Mouse (Mus musculus) lung, adult 2 months (tissue): ENCODE measurements around the gene Zcchc14. TPM values are rescaled to one million over a fixed set of nuclear protein-coding genes. Genes with fewer than 3 reads are reported as not detected.
A peak's percentile ranks its signal among the peaks of the same experiment; 100 is the strongest.

ENCODE experiments used
- DNase-seq: peaks from one replicate; pipeline ENCODE4 v3.0.0; 2022
- H3K4me1 ChIP-seq: fragments of 200-500 bp; 2 replicates; pipeline ENCODE4 v1.6.1; 2011; ENCODE audit warnings: low read length; ENCODE audit not compliant: control insufficient read depth, insufficient read depth
- H3K4me3 ChIP-seq: fragments of 200-500 bp; replicated peaks from 2 replicates; pipeline ENCODE3; 2011; ENCODE audit warnings: low read depth, mild to moderate bottlenecking, control low read depth, low read length; ENCODE audit errors: extremely low read depth
- CTCF ChIP-seq: fragments of 200-500 bp; IDR thresholded peaks from 2 replicates; pipeline ENCODE4 v1.5.1; 2011; ENCODE audit warnings: mild to moderate bottlenecking, low read length, control low read depth; ENCODE audit not compliant: insufficient read depth
- POLR2A ChIP-seq: fragments of 200-500 bp; IDR thresholded peaks from 2 replicates; pipeline ENCODE4 v1.6.1; 2011; ENCODE audit warnings: low read depth, mild to moderate bottlenecking, control low read depth, low read length, borderline replicate concordance; ENCODE audit errors: extremely low read depth
- WGBS: fragments of 180-500 bp; shearing (Covaris S2); methylation state at CpG from one replicate; pipeline ENCODE4 v1.1.7; 2018; 5-methylcytosine and 5-hydroxymethylcytosine counted together
- polyA plus RNA-seq: library from polyadenylated mRNA; depleted of rRNA; stranded (reverse); fragments of >200 nt; gene quantifications from 2 replicates; pipeline ENCODE4 v1.2.3, GENCODE M21; 2012

Zcchc14 gene
- polyA plus RNA-seq, 1 experiment, result 40.8 TPM

DNA sequence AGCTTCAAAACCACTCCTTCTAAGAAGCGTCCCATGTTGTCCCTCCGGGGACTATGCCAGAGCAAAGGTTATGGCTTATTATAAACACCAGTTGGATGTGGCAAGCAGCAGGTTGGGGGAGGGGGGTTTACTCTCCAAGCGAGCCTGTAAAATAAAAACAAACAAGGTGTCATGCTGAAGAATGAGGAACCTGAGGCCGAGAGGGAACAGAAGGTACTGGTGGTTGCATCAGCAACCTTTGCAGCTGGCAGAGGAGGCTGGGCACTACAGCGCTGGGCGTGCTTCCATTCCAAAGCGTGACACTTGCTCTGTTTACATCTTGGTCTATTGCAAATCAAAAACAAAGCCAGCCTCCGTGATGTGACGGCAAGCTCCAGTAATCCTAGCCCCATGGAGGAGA is 72.2 kb downstream of the Zcchc14 start:
- peaks cover 19% of the 10 kb centered on the region for H3K4me1 ChIP-seq
- TF ChIP-seq POLR2A, result 0 out of 2 replicates have a peak, but pooled peaks have one; percentile 3
- no peak for TF ChIP-seq CTCF
- WGBS, result 7% methylated on average over 9 of the region's 9 CpGs
- H3K4me3 ChIP-seq, result no peak overlapping the region
- DNase-seq, result no peak

DNA sequence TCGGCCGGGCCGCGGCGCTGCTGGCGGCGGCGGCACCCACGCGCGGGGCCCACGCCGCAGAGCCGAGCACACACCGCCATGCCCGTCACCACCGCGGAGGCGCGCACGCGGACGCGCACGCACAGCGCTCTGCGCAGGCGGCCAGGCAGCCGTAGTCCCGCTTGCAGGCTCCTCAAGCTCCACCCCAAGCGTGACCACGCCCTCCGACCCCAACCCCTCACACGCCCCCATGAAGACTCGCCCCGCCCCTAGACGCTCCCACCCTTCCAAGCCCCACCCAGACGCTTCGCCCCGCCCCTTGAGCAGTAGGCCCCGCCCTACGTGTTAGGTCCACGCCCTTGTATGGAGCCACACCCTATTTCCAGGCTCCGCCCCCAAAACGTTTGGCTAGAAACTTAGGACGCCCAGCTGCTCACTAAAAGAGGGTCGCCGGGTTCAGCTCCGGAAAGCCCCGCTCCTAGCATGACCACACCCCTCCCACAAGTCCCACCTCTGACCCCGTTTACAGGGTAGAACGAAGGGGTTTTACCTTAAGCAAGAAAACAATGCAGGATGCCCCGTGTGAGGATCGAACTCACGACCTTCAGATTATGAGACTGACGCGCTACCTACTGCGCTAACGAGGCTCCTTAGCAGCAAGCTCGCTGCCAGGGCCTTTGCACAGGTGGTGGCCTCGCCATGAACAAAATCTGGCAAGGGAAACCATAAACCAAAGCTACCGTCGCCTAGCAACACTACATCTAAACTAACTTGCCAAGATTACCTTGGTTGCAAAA is 73.8 kb downstream of the Zcchc14 start, which contains the start of gene Fbxo31:
Gene Fbxo31 (minus strand): TSS at position 131 of the 776 bp plus-strand sequence.
- TF ChIP-seq POLR2A, result peak; percentile 91; the same call in 1 of the 2 replicates
- TF ChIP-seq CTCF, result no peak
- H3K4me1 ChIP-seq, result peaks cover 15% of the 10 kb centered on the region
- H3K4me3 ChIP-seq, result peak within 1 kb of the TSS; percentile 94
- WGBS, result 2% methylated on average over 60 of the region's 63 CpGs
- peak; percentile 86 for DNase-seq

DNA sequence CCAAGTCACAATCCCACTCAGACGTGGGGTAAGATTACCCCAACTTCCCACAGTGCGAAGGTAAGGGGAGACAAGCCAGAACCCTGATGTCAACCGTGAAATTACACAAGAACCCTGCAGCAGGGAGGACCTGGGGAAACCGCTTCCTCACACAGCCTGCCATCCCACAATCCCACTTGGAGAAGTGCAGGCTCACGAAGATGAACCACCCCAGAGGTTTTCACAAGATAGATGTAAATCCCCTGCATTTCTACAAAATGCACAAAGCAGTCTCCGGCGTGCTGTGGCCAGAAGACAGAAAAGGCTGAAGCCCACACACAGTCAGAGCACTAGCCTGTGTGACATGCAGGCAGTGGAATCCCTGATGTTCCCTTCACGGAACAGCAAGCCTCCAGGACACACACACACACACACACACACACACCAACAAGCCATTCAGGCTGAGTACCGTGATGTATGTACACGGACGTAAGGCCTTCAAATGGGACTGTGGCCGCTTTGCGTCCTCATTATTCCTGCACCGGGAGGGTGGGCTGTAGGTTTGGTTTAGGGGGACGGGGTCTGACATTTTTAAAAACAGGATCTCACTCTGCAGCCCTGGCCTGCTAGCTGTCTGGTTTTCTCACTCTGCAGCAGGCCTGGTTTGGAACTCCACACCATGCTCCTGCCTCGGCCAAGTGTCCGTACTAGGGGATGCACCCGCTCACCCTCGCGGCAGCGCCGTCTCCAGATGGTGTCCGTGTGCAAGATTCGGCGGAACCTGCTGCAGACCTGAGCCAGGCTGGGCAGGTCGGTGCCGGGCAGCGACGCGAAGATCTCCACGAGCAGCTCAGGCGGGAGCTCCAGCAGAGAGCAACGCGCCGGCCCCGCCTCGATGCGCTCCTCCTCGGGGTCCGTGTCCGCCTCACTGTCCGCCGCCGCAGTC is 74.7 kb downstream of the Zcchc14 start:
- 2% methylated on average over 44 of the region's 44 CpGs for WGBS
- Histone ChIP-seq H3K4me1 (peaks cover 21% of the 10 kb centered on the region), H3K4me3 (peak overlapping the region; percentile 94)
- no peak for DNase-seq
- TF ChIP-seq POLR2A (no peak), CTCF (no peak)

DNA sequence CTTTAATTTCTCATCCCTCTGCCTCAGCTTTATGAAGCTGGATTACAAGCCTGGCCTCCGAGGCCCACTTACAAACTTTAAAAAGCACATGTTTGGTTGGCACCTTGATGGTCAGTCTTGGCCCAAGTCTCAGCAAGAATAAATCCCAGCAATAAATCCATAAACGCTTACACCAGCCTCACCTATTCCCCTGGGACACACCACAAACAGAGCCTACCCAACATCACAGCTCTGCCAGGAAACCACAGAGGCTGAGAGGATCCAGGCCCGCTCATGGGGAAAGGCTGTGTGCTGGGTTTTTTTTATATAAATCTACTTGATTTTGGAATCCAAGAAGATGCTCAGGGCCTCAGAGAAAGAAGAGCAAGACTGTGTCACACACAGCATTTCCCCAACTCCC is 77.0 kb downstream of the Zcchc14 start:
- DNase-seq, result no peak
- TF ChIP-seq CTCF, result no peak
- TF ChIP-seq POLR2A, result no peak
- 69% methylated on average over 3 of the region's 3 CpGs for WGBS
- H3K4me1 ChIP-seq, result peaks cover 19% of the 10 kb centered on the region
- no peak overlapping the region for H3K4me3 ChIP-seq

DNA sequence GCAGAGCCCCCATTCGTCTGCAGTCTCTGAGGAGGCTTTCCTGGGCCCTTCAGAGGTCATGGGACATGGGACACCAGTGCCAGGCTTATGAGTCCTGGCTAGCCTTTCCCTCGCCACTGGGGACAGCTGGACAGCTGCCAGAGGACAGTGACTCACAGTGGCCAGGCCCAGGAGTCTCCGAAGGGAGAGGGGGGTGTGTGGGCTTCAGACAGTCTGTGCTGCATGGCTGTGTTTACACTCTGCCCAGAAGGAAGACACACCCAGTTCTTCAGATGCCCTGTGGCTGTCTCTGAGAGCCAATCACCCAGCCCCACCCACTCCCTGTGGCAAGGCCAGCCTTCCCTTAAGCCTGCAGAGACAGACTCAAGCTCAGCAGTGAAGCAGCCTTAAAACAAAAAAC is 79.4 kb downstream of the Zcchc14 start:
- DNase-seq, result peak; percentile 66
- 5% methylated on average over 3 of the region's 3 CpGs for WGBS
- H3K4me1 ChIP-seq, result peaks cover 14% of the 10 kb centered on the region
- no peak for TF ChIP-seq POLR2A
- TF ChIP-seq CTCF, result 0 out of 2 replicates have a peak, but pooled peaks have one; percentile 7
- no peak overlapping the region for H3K4me3 ChIP-seq

DNA sequence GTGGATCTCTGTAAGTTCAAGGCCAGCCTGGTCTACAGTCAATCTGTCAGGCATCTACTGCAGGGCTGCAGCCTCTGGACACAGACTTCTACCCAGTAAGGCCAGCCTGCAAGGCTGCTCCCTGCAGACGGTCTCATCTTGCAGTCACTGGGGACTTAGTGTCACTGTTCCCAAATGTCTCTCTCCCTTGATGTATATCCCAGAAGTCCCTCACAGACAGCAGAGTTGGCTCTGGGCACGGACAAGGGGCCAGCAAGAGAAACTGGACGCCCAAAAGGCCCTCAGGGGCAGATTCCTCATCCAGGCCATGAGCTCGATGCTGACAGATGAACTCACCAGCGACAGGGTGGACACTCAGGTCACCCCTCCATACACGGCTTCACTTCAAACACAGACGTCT is 80.6 kb downstream of the Zcchc14 start:
- DNase-seq, result no peak

DNA sequence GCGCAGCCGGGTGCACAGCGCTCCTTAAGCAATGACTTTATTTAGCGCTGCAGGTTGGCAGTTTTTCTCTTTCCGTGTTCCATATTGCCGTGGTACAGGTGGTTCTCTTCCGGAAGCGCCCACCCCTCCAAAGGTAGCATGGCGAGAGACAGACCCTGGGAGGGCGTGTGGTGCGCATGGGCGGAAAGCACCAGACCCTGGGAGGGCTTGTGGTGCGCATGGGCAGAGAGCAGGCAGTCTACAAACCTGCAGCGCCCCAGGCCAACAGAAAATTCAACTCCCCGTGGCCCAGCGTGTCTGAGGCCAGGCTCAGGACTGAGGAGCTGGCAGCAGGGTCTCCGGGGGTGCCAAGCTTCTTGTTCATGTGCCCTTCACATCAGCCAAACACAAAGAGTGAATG is 81.9 kb downstream of the Zcchc14 start:
- TF ChIP-seq POLR2A (no peak), CTCF (no peak)

More for the DNA sequence above, 80.6 kb downstream of the Zcchc14 start:
- TF ChIP-seq CTCF (no peak), POLR2A (no peak)
- Histone ChIP-seq H3K4me3 (no peak overlapping the region), H3K4me1 (peaks cover 13% of the 10 kb centered on the region)
- WGBS, result 85% methylated on average over 7 of the region's 7 CpGs

DNA sequence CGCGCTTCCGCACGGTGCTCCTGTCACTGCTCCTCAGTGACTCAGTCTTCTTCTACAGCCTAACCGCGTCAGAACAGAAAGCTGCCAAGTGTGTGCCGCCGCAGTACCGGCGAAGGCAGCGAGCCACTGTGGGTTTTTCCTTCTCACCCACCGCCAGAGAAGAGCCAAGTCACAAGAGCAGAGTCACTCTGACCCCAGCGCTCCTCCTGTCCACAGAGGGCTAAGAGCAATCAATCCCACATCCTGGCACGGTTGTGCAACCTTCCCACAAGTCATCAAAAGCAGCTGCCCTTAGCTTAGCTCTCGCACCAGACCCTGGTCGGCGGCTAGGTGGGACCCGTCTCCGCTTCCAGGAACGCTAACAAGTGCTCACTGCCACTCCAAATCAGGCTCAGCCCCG is 82.4 kb downstream of the Zcchc14 start:
- peak; percentile 38; the same call in 1 of the 2 replicates for TF ChIP-seq POLR2A
- TF ChIP-seq CTCF, result no peak
- WGBS, result 43% methylated on average over 21 of the region's 21 CpGs
- peak; percentile 58 for DNase-seq
- no peak overlapping the region for H3K4me3 ChIP-seq
- H3K4me1 ChIP-seq, result peaks cover 11% of the 10 kb centered on the region

More for the DNA sequence above, 81.9 kb downstream of the Zcchc14 start:
- H3K4me1 ChIP-seq, result peaks cover 11% of the 10 kb centered on the region
- H3K4me3 ChIP-seq, result no peak overlapping the region
- no peak for DNase-seq
- 63% methylated on average over 17 of the region's 17 CpGs for WGBS

DNA sequence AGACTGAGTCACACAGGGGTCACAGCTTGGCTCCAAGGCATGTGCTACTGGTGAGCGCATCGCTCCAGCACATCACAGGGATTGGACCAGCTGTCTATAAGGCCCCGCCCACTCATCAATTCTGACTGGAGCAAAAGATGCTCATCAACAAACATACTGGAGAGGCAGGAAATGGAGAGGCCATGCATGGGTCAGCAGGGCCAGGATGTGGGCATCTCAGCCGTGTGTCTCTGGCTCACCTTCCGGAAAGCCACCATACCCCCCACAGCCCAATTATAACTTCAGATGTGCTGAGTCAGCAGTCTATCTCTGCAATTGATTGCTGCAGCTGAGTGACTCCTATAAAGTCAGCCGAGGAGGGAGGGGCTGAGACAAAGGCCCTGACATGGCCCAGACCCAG is 84.4 kb downstream of the Zcchc14 start:
- TF ChIP-seq POLR2A, result no peak
- TF ChIP-seq CTCF, result no peak
- peaks cover 8% of the 10 kb centered on the region for H3K4me1 ChIP-seq
- no peak for DNase-seq
- WGBS, result 60% methylated on average over 6 of the region's 6 CpGs
- H3K4me3 ChIP-seq, result no peak overlapping the region

DNA sequence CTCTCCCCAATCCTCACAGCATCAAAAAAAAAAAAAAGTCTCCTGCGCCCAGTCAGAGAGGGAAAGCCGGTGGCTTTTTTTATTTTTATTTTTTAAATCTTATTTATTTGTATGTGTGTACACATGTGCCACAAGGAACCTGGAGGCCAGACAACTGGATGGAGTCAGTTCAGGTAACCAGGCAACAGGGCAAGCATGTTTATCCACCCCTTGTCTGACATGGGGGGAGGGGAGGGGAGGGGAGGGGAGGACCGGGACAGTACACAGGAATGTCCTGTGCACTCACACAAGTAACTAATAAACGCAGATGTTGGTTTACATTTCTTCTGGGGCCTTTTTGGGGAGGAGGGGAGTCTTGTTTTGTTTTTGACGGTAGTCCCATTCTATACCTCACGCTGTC is 89.0 kb downstream of the Zcchc14 start:
- H3K4me1 ChIP-seq, result peaks cover 7% of the 10 kb centered on the region; the same call in 1 of the 2 replicates
- TF ChIP-seq POLR2A, result no peak
- no peak for TF ChIP-seq CTCF
- 53% methylated on average over 6 of the region's 6 CpGs for WGBS
- no peak for DNase-seq
- H3K4me3 ChIP-seq, result no peak overlapping the region
